Mouse (Mus musculus) spleen, adult 18-20 months (tissue): ENCODE results near the gene Calcrl.

Experiments used
- DNase-seq, 2 experiments: peaks; one replicate each; pipeline ENCODE4 v3.0.0; 2022; ENCODE audit warnings: mixed read lengths in 2 of 2

Gene Calcrl

GRCm38 (mm10) chr2:84425138-84425537, at the start of gene Calcrl:
Gene Calcrl (minus strand): TSS chr2:84425411.
- peak; percentile 69 to 73 for DNase-seq

- DNase-seq: no peak
Observed at GRCm38 (mm10) chr2:84474651-84475050, 49.4 kb upstream of the Calcrl start.

- DNase-seq: no peak
Observed at GRCm38 (mm10) chr2:84473941-84474530, 48.8 kb upstream of the Calcrl start.

DNA sequence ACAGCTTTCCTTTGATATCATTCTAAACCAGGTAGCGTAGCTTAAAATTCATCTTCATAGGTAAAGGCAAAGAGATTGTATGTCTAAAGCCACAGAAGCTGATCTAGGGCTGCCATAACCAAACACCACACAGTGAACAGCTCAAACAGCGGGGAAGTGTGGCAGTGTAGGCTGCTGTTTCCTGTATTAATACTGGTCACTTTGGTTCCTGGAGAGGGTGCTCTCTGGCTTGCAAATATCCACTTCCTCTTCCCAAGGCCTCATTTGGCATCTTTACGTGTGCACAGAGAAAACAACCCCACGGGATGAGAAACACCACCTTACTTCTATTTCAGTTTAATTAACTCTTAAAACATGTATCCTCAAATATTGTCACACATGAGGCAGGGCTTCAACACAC, 42.2 kb upstream of the Calcrl start:
- no peak for DNase-seq

GRCm38 (mm10) chr2:84464956-84465355, 39.7 kb upstream of the Calcrl start:
- no peak for DNase-seq

GRCm38 (mm10) chr2:84462411-84462810, 37.2 kb upstream of the Calcrl start:
- DNase-seq: no peak

- DNase-seq: no peak
Observed at GRCm38 (mm10) chr2:84459651-84460177, 34.5 kb upstream of the Calcrl start.

DNA sequence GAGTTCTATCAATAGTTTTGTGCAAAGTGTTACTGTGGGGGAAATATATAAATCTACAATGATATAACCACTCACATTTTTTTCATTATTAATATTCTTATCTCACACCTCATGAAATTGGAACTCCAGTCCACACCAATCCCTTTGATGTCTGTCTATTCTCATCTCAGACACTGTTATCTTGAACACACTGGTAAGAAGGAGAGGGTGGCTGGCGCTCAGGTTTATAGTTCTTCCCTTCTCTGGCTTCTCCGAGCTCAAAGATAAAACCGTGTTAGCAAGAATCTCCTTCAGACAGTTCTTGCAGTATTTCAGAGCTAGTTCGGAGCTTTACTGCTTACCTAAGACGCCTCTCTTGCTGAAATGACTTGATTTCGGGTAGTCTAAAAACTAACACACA, 32.0 kb upstream of the Calcrl start:
- no peak for DNase-seq

GRCm38 (mm10) chr2:84455236-84455799, 30.1 kb upstream of the Calcrl start:
- DNase-seq: peak in 1 of 2 experiments; percentile 14

GRCm38 (mm10) chr2:84454551-84455235, 29.5 kb upstream of the Calcrl start:
- peak in 1 of 2 experiments; percentile 5 for DNase-seq

- no peak for DNase-seq
Observed at GRCm38 (mm10) chr2:84454051-84454450, 28.8 kb upstream of the Calcrl start.

- no peak for DNase-seq
Observed at GRCm38 (mm10) chr2:84445499-84445898, 20.3 kb upstream of the Calcrl start.

DNA sequence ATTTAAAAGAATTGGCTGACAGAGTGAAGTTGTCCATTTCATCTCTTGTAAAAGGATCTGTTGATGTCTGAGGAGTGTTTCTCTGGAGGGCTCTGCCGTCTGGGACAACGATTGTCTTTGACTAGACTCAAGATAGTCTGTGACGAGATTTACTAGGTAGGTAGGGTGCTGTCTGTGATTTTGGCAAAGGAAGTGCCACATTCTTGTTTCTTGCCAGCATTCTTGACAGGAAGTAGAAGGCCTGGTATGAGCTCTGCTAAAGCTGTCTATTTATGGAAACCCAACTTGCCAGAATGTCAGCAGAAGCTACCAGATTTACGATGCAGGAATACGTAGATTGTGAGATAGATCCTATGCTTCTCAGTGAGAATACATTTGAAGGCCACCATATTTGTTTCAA, 16.7 kb upstream of the Calcrl start:
- DNase-seq: no peak

DNA sequence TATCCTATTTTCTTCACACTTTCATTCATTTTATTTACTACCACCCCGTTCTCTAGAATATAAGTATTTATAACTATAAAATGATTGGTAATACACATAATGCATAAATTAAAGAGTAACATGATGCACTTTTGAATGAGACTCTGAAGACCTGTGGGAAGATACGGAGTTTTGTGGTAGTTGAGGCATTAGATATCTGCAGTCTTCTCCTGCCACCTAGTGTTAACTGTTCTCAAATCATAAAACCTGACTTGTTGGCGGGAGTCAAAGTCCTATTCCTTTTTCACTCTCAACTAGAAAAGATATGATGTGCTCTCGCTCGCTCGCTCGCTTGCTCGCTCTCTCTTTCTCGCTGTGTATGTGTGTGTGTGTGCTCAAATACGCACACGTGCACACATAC, 4.5 kb upstream of the Calcrl start:
- no peak for DNase-seq

- DNase-seq: no peak
Observed at GRCm38 (mm10) chr2:84428836-84429235, 3.6 kb upstream of the Calcrl start.

DNA sequence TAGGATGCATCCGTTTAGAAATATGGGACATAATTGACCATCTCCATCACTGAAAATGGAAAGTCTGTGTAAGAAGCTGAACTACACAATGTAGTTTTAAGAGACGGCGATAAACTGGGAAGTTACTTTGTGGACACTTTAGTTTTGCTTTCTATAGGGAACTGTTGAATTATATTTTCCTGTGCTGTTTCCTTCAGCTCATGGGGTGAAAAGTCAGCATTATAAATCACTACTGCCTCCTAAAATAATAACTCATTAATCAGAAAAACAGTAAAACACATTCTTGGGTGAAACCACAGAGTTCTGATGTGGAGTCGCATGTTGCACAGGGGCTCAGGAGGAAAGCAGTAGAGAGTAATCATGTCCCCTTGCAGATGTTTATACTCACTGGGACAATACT, 1.3 kb upstream of the Calcrl start:
- no peak for DNase-seq

DNA sequence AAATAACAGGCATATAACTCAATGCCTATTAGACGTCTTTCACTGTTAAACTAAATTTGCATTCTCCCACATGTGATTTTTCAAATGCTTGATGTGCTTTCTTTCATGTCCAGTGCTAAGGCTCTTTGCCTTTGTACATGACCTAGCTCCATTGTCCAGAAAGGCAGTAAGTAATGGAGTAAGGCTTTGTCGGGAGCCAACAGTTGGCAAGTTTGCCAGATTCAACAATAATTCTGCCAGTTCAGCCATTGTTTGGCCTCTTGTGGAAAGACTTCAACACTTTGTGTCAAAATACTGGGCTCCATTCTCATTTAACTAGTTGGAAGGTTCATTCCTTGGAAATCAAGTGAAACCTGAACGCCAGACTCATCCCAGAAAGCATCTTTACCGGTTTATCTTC, 8.7 kb downstream of the Calcrl start:
- DNase-seq: no peak

GRCm38 (mm10) chr2:84409796-84410592, 15.2 kb downstream of the Calcrl start:
- no peak for DNase-seq

DNA sequence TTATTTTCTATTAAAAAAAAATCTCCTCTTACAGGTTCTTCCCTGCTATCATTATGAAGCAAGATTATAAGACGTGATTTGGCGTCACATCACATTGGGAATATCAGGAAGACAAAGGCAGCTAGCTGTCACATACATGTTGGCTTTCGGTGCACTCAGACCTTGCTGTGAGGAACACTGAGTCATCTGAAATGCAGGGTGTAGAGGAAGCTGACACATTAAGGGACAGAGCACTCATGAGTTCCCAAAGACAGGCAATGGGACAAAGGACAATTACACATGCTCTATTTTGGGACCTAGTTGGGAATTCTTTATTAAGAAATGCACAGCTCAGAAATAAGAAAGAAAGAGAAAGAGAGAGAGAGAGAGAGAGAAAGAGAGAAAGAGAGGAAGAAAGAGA, 20.4 kb downstream of the Calcrl start:
- no peak for DNase-seq

DNA sequence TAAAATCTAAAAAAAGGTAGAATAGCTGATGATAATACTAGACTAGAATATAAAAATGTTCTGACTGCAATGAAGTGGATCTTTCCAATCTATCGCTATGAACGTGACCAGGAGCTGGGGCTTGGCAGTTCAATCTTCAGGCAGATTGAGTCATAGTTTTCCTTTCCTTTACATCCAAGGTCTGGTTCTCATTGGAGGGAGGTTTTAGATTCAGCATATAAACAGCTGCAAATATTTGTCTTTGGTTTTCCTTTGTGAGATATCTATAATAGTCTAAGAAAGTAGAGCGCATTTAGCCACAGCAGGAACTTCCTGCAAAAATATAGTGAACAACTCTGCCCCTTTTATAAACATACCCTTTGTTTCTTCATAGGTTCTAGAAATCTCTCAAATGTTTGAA, 22.5 kb downstream of the Calcrl start:
- DNase-seq: no peak

DNA sequence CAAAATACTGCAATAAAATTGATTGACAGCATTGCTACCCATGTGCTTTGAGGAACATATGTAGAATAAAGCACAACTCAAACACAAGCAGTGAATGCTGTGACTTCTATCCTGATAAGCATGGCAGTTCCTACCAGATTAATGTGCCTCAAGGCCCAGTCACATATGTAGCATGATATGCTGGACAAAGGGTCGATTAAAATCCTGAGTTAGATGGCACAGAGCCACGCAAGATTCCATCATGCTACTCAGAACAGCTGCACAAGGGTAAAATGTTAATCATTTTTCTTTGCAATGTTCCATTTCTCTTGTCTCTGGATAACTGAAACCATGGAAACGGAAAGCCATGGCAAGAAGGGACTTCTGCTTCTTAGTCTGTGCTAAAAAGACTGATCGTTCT, 28.7 kb downstream of the Calcrl start:
- no peak for DNase-seq

DNA sequence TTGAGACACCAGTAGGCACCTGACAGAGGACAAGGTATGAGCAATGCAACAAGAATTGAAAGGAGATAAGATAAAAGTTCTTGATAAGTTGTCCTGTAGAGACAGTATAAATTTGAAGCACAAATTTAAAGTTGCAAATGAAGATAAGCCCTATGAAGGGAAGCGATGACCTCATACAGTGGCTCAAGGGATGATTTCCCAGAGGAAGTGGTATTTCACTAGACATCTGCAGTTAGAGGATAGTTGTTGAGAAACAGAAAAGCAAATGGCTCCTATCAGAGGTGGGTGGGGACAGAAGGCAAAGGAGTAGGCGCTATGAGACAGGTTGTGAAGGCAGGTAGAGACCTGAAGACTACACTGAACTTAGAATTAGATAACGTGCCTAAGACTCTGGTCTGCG, 32.0 kb downstream of the Calcrl start:
- no peak for DNase-seq

- DNase-seq: no peak
Observed at GRCm38 (mm10) chr2:84389075-84389474, 36.1 kb downstream of the Calcrl start.
